Mouse (Mus musculus): Measurements from ENCODE around the gene Tox3.

The Tox3 gene

GRCm38 (mm10) chr8:90348178-90348925, at the start of gene Tox3:
TSS of gene Tox3 (minus strand) at chr8:90348343.
- DNase-seq, result peak; percentile 40

GRCm38 (mm10) chr8:90392643-90393042, 44.5 kb upstream of the Tox3 start:
- no peak for DNase-seq

GRCm38 (mm10) chr8:90391483-90392074, 43.4 kb upstream of the Tox3 start:
- DNase-seq, result no peak

DNA sequence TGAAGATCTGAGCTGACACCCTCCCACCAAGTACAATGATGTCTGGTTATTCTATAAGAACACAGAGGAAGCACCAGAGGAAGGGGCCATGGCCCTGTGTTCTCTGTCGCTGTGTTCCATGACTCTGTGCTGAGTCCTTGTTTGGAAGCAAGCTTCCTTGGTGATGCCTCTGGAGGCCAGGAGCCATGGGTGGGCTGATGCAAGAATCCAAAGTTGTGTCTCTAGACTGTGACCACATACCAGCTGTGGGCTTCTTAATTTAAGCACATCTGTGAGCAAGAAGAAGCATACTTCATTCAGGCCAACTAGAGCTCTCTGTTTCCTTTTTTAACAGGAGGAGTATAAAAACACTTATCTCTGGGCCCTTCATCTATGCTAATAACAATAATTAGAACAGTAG, 42.7 kb upstream of the Tox3 start:
- no peak for DNase-seq

GRCm38 (mm10) chr8:90379064-90379463, 30.9 kb upstream of the Tox3 start:
- DNase-seq, result no peak

DNA sequence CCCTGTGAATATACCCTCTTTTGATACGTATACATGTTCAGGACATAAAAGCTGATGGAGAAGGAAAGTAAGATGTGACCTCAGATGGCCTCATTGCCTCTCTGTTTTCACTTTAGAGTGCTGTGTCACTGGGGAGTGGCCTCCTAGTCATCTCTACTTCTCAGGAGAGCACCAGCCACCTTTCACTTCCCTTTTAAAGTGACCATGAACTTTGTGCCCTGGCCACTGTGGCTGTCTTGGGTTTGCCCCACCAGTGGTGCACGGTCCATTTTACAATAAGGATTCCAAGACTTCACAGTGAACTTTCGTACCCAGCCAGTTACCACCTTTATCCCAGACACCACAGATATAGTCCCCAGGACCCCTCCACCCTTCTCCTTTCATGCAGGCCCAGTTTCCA, 29.9 kb upstream of the Tox3 start:
- DNase-seq, result no peak

GRCm38 (mm10) chr8:90371611-90372222, 23.6 kb upstream of the Tox3 start:
- no peak for DNase-seq

- DNase-seq, result no peak
Measured at GRCm38 (mm10) chr8:90369876-90370275, 21.7 kb upstream of the Tox3 start.

DNA sequence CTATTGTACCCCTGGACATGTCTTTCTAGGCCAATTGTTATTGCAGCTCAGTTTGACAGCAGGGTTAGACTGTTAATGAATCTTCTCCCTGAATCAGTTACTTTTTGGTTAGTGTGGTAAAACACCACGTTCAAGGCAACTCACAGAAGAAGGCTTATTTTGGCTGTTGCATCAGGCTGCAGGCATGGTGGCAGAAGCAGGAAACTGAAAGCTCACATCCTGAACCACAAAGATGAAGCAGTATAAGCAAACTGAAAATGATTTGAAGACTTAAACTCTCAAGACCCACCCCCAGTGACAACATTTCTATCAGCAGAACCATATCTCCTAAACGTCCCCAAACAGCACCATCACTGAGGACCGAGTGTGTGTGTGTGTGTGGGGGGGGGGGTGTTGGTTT, 8.6 kb upstream of the Tox3 start:
- no peak for DNase-seq

- no peak for DNase-seq
Measured at GRCm38 (mm10) chr8:90354782-90355181, 6.6 kb upstream of the Tox3 start.

DNA sequence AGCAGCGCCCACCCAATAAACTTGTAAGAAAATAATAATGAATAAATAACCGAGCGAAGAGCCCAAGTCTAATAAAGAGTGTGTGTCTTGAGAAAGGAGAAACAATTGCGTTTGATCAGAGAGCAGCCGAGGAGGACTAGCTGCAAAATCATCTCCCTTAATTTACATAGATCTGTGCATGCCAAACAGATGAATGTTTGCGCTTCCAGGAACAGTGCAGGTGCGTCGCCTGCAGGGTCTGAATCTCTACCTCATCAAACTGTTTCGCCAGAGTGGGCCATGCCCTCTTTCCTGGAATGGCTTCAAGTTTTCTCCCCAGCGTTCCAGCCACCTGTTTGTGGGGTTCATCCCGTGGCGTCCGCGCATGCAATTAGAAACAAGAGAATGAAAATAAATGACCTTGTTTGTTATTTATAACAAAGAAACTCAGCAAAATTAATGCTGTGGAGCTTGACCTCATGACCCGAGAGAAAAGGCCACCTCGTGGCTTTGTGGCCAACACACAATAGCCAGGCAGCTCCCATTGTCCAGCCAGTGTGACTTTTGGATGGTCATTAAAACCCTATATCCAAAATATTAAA, 5.9 kb upstream of the Tox3 start:
- no peak for DNase-seq

GRCm38 (mm10) chr8:90353499-90353898, 5.4 kb upstream of the Tox3 start:
- DNase-seq, result no peak

DNA sequence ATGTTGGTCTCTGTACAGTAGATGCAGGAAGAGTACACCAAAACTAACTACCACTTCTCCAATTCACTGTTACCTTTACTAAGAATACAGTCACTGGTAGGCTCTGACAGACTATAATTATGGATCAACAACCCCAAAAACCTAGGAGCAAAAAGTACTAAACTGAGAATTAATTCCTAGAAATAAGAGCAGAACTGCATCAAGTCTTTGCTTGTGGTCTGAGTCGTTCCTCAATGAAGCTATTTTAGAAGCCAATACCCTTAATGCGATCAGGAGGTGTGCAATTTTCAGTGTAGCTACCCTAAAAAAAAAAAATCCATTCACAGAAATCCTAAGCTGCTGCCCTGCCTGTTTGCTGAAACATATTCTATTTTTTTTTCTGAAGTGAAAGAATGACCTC, 4.8 kb upstream of the Tox3 start:
- no peak for DNase-seq

DNA sequence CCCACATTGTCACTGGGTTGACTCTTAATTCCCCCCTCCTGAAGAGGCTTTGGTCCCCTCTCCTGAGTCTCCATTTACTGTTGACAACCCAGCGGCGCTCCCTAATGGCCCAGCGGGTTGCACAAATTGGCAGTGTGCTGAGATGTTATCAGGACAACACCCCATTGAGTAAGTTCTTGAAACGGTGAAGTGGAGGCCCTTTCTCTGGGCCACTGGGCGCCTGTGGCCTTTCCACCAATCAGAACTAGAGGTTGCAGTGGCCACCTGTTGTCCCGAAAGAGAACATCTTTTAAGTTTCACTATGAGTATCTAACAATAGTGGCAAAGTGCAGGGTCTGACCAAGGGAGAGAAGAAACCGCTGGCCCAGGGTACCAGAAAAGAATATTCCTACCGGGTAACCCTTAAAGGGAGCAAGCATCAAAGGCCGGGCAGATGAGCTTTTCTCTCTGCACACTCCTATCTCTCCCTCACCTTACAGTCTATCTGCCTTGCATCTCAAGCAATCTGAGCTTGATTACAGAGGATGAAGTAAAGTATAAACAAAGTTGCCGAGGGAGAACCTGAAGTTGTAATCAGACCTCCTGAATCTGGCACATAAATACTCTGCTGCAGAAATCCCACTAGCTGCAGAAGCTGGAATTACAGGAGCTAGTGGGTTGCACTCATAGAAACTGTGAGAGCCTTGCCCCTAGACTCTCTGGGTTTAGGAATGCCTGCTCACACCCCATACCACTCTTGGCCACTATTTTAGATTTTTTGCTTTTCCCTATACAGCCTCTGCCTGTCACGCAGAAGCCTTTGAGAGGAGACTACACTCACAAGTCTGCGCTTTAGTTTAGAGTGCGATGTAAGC, 1.8 kb upstream of the Tox3 start:
- DNase-seq, result no peak

DNA sequence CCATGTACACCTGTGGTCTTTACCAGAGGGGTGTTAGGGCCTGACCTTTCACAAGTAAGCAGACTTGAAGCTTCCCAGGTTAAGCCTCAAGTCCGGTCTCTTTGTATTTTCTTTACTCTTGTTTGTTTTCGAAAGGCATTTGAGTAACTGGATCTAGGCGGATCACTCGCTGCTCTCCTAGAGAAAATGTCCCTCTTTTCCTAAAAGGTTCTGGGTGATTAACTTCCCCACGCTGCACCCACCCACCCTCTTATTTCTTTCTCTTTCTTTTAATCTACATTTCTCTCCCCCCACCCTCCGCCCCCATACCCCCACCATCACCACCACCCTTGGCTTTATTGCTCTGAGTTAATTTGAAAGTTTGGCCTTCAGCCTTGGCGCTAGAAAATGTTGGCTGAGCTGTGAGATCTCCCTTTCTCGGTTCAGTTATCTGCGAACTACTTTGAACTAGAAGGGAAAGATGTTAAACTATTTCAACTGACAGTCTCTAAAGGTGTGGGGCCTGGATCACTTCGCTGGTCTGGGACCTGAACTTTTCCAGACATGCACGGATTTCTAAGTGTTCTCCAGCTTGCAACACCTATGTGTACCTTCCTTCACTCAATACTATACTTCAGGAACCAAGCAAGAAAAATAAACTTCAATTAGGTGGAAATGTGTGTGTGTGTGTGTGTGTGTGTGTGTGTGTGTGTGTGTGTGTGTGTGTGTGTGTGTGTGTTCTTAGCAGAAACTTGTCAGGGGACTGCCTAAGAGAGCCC, 962 bp upstream of the Tox3 start:
- DNase-seq, result no peak

- peak; percentile 37 for DNase-seq
Measured at GRCm38 (mm10) chr8:90347581-90348177, 464 bp downstream of the Tox3 start.

- no peak for DNase-seq
Measured at GRCm38 (mm10) chr8:90346880-90347535, 1.1 kb downstream of the Tox3 start.

DNA sequence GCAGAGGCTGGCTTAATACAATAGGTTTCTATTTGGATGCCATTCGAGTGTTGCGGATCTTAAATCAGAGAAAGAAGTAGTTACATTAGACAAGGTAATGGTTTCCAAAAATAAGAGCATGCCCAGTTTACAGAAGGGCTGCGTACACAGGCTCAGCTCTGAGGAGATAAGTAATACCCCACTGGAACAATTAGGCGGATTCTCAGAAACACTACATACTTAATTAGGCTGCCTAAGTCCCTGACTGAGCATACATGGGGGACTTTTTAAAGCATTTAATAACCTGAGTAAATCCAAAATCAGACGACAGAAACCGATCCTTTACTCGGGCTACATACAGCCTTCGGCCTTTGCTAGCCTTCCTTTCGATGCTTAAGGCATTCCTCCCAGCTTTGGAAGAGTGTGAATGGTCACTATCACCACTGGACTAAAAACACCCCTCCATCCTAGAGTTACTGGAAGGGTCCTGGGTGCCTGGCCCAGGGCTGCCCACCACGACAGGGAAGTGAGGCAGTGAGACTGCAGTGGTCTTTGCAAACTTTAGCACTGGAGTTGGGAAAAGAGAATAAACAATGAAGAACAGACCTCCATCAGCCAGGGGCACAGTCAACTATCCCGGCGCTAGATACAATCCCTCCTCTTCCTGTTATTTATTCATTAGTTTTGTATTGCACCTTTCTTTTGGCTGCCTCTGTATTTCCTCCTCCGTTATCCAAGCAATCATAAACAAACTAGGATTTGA, 1.8 kb downstream of the Tox3 start:
- DNase-seq, result no peak

DNA sequence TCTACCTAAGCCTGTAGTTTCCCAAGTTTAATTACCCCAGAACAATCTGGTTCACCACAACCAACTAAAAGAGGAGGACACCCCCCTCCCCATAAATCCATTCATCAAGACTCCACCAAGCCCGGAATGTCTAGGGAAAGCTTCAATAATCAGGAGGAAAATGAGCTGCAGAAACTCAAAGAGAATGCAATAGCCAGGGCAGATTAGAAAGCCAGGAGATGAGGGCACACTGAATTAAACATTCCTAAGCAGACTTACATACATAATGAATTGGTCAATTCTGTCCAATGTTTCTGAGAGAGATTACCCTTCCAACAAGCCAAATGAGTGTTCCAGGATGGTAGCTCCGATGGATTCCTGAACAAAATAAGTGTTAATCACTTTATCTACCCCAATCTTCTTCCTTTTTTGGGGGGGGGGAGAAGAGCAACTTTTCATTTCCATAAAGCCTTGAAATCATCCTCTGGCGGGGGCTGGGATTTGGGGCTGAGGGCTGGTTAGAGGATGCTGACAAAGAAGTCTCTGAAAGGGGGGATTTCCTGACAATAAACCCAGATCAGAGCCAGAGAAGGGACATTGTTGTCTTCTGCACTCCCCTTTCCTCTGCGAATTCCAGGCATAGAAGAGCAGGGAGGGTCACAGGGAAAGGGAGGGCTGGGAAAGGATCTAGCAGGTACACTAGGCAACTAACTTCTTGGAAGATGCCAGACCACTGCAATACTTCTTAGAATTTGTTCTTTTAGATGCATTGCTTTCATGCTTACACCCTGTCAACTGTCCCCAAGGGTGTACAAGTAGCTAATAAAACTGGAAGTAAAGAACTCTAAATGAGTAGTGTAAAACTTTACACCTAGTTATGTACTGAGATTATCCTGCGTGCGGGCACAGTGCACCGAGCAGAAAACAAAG, 17.5 kb downstream of the Tox3 start:
- no peak for DNase-seq
